Mouse (Mus musculus) adrenal gland, adult (tissue): ENCODE measurements at regions not wholly inside any gene's neighbourhood (a gene's known extent, or its start where the extent isn't known, plus 50 kb on each side); places are given as distances from the start of the nearest gene placed in this dataset.

Experiments used
- DNase-seq, 2 experiments: peaks; one replicate each; pipeline ENCODE4 v3.0.0; 2022 to 2023; ENCODE audit warnings: low spot score in 1 of 2; ENCODE audit not compliant: inconsistent age in 2 of 2

DNA sequence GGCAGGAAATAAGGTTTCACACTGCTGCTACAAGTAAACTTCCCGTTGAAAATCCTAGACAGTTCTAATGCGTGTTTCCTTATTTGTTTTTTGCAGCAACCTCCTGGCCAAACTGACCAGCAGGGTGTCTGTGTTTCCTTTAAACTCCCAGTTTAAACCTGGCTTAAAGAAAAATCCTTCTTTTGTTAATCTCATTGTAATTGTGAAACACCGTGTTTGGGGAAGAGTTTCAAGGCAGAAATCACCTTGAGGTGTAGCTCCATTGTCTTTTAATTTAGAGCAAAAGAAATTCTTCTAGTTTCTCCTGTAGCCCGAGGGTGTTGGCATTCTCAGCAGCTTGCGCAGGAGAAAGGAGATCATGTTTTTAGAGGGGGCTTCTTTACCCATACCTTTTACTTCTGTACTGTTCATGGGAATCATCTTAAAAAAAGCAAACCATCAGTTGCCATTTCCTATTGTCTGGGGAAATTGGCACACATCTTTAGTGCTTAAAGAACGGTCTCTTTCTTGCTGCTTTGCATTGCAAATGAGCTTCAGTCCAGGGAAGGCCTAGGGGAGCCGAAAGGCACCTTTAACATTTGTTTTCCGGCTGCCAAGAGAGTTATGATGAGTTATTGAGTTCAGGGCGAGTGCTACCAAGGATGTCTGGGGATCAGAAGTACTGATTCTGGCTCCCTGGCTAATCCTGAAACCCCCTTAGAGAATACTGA, 342.6 kb downstream of the Slc4a3 start:
- DNase-seq = no peak

DNA sequence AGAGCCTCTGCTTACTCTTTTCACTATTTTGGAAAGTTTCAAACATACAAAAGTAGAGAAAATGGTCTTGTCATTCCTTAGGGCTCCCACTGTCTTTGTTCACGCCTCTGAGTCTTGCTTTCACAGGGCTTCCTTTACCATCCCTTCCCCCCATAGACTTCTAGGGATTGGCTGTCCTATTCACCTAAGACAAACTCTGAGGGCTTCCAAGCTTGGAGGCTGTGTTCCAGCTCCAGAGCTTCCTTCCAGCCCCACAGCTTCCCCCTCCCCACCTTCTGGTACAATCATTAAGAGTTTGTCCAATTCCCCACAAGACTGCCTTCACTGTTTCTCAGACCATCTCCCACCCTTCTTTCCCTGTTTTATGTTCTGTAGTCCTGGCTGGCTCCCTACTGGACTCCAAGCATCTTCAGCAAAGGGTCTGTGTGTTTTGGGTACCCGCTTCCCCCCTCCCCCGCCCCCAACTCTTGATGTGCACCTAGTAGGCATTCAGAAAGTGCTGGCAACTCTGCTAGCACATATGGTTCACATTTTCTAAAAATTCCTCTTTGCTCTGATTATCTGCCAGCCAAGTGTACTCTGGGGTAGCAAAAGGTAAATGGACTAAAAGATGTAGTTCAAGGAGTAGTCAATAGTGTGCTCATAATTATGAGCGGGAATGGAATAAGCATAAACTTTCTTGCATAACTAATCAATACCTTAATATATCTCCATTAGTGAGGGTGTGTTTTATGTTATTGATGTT, 344.0 kb downstream of the Slc4a3 start:
- no peak for DNase-seq

DNA sequence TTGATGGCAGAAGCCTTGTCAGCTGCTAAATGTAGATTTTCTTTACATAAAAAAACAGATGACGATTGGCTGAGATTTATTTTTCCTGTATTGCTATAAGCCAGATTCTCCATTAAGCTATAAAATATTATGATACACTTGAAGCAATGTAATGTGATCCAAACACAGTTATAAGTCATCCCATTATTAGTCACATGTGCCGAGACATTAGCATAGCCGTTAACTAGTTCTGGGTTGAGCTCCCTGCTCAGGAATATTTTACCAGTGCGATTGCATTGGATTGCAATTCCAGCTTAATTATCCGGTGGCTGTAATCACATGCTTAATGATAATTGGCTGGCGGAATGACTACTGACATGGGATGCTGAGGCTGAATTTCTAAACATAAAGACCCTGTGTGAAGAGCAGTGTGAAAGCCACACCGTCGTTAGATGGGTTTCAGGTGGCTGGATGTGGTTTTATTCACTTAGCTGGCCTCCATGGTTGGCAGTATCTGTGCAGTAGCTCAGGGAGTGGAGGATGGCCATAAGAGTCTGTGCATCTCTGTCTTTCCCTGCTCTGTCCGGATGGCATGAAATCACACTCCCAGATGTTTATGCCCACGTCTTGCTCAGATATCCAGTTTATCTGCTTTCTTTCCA, 344.7 kb downstream of the Slc4a3 start:
- DNase-seq = no peak

- DNase-seq = no peak
These were observed 349.5 kb downstream of the Slc4a3 start for GRCm38 (mm10) chr1:75895550-75895949.

DNA sequence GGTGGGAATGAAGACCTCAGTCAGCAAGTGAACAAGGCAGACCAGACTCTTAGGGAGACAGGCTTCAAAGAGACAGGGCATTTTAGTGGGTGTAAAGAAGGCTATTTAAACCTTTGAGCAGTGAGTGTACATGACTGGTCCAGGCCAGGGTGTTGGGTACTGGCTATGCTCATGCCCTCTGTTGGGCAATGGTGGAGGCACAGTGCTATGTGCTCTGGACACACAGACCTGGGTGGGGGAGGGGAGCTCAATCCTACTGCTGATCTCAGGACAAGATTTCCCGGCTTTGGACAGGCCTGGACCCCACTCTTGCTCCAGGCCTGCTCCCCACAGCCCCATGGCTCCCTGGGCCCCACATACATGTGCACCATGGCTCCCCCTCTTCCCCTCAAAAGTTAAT, 355.1 kb downstream of the Slc4a3 start:
- DNase-seq = no peak

DNA sequence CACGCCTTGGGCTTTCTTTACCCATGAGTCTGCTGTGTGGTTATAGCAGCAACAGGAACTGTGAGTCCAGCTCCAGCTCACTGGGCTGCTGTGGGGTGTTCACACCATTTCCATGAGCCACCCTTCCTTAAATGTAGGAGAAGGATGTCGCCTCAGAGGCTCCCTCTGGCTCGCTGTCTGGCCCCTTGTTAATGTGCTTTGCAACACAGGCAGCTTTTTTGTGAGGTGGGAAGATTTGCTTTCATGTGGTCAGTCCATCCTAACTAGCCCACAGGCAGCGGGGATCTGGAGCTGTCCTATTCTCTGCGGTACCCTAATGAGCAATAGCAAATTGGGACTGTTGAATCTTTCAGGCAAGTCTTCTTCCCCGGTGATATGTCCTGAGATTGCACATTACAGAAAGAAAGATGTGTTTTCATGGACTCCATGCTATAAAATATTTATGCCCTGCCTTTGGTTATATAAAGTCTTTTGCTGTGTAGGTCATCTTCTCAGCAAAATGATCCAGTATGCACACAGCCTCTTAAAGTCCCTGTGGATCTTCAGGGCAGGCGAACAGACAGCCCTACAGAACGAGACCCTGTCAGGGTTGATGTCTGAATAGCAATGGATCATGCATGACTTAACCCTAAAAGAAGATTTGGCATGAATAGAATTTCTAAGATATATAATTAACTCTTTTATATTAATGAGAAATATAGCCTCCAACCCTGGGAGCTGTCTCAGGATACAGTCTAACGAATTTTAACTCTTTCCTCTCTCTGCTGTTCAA, 359.8 kb downstream of the Slc4a3 start:
- no peak for DNase-seq

GRCm38 (mm10) chr1:75915311-75915710, 369.2 kb downstream of the Slc4a3 start:
- DNase-seq = no peak

GRCm38 (mm10) chr1:75916181-75916580, 370.1 kb downstream of the Slc4a3 start:
- no peak for DNase-seq

GRCm38 (mm10) chr1:75919134-75919533, 373.1 kb downstream of the Slc4a3 start:
- DNase-seq = no peak

GRCm38 (mm10) chr1:75925046-75925445, 379.0 kb downstream of the Slc4a3 start:
- no peak for DNase-seq

DNA sequence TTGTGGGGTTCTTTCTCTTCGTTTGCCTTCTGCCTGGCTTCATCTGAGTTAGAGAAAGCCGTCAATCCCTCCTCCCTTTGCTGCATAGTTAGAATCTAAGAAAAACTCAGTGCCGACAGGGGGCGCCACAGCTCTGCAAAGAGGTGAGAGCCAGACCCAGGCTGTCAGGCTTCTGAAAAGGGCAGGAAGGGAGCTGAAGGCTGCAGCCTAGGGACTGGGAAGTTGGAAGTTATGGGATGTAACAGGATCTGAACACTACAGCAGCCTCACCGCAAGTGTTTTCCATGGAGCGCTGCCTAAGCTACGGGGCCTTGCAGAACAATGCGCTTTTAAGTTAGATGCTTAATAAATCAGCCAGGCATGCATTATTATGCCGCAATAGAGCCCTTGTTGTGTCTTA, 379.7 kb downstream of the Slc4a3 start:
- peak; percentile 85 to 97 for DNase-seq

GRCm38 (mm10) chr1:75931852-75932251, 385.8 kb downstream of the Slc4a3 start:
- DNase-seq = no peak

- peak; percentile 43 to 88 for DNase-seq
These were observed 387.8 kb downstream of the Slc4a3 start for GRCm38 (mm10) chr1:75933831-75934230.

DNA sequence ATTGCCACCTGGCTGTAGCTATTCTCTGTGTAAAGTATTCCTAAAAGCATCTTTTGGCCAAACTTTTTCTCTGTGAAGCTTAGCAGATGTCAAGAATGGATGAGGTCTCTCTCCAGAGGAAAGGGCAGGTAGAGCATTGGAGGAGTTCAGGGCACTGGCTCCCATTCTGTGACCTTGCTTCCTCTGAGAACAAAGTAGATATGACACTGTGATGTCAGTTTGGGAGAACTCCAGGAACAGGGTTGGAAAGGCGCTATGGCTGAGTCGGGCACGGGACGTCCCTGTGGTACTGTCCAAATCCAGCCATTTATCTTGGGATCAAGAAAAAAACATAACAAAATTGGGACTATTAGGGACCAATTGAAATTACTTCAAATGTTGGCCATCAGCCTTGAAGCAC, 388.7 kb downstream of the Slc4a3 start:
- DNase-seq = peak; percentile 42 to 58

DNA sequence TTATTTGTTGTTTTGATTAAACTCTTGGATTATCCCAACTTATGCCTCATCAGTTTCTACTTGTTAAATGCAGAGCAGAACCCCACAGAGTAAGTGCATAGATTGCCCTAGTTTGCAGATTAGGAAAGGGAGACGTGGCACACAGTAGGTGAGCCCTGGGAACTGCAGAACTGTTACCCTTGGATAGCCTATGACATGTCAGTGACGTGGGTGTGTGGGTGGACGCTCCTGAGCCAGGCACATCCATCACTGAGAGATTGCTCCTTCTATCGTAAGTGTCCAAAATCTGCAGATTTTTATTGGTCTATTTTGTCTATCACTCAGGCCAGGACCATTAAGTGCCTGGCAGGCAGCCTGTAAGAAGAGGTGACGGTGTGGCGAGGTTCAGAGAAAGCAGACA, 389.8 kb downstream of the Slc4a3 start:
- DNase-seq = peak in 1 of 2 experiments; percentile 31

GRCm38 (mm10) chr1:75936596-75936995, 390.5 kb downstream of the Slc4a3 start:
- DNase-seq = peak; percentile 42 to 69

GRCm38 (mm10) chr1:75937331-75937730, 391.3 kb downstream of the Slc4a3 start:
- peak in 1 of 2 experiments; percentile 21 for DNase-seq

DNA sequence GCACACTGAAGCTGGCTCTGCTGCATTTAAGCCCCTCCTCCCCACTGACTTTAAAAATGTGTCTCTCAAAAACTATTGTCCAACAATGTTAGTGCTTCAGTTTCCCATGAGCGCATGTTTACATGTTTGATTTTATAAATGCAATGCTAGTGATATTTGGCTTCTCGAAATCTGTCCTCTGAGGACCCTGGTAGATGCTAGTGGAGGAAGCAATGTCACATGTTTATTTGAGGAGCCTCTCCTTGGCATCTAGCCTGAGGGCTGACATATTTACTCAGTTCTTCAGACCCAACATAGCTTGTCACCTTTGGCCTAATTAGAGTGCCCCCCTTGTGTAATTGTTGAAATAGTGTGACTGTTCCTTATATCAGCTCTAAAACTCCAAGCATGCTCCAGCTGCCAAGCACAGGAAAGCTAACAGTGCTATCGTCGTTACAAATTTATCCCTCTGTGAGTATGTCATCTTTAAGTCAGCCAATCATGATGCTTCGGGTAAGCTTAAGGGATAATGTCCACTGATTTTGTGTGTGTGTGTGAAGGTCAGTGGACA, 400.3 kb downstream of the Slc4a3 start:
- no peak for DNase-seq

GRCm38 (mm10) chr1:75978203-75978986, 432.3 kb downstream of the Slc4a3 start:
- no peak for DNase-seq

DNA sequence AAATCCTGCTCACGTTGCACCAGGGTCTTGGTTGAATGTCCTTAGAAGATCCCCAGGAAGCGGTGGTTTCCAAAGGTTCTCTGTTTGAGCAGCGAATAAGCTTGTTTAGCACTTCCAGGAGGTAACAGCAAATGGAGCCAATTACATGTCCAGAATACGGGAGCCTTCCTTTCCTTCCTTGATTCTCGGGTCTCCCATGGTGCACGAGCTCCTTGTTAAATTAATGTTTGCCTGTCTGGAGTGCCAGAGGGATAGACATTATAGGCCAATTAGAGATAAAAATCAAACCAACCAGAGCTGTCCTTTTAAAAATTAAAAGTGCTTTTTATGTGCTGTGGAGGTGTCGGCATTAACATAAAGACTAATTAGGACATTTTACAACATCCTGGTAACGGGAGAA, 437.0 kb downstream of the Slc4a3 start:
- no peak for DNase-seq
